Mouse (Mus musculus) cerebellum, postnatal 4 days (tissue): ENCODE results near the gene Cpa5.

Experiments
- DNase-seq, 2 experiments: peaks; one replicate each; pipeline ENCODE4 v3.0.0; 2022; ENCODE audit warnings: low spot score in 2 of 2, mixed read lengths in 1 of 2

The Cpa5 gene

DNA sequence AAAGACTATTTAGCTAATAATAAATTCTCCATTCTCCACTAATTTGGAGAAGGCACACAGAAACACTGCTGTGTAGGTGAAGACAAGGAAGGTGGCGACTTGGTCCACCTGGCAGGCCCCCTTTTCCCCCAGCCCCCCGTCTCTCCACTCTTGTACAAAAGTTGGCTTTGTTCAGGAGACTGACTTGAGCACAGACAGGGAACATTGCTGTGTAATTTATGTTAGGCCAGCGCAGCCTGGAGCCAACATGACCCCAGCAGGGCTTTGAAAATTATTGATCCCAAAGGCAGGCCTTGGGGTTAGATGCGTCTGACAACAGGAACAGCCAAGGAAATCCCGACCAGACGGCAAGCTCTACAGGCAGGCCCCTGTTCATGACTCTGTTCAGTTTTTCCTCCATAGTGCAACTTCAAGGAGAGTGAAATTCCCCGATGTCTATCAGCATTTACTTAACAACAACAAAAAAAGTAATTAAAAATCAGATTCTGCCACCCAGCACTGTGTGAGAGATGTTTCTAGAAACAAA is 6.4 kb upstream of the Cpa5 start:
- DNase-seq = no peak

DNA sequence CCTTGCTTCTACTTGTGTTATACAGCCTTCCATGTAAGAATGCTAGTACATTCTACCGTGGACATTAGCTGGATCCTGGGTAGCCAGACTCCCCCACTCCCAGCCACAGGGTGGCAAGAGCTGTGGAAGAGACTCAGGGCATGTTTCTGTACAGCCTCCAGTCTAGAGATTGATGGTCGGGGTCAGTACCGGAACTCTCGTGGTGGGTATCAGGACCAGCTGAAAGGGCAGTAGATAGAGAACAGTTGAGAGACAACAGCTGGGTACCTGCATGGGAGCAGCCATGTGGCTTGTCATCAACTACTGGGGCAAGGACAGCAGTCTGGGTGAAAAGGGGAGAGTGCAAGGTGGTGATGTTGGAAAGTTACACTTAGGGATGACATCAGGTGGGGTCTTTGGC is 5.7 kb upstream of the Cpa5 start:
- no peak for DNase-seq

DNA sequence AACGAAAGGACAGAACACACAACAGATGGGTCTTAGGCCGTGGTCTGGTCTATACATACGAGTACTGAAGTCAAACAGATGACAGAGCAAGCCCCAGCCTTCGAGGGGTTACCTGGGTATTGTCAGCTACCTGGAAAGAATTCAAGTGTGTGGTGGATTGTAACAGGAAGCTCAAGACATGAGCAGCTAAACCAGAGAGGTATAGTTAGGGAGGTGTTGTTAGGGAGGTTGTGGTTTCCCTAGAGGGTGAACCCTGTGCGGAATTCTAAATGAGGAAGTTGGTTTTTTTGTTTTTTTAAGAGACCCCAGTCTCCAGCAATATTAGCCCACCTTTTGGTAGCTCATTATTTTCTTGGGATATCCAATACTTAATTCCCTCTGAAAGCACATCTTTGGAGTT is 5.1 kb upstream of the Cpa5 start:
- no peak for DNase-seq

DNA sequence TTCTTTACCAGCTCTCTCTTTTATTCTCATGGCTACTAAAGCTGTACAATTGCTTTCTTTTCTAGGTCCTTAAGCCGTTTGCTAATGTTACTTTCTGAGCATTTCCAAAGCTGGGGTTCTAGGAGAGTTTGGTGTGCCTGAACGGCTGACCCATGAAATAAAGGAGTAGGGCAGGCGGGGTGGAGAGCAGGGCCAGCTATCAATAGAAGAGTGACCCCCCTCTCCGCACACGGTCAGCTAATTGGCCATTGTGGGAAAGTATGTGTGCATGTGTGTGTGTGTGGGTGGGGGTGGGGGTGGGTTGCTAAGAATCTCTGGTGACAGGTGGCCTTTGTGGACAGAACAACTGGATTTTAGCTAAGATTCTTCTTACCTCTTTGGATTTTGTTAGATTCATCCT is 402 bp downstream of the Cpa5 start:
- peak in 1 of 2 experiments; percentile 3 for DNase-seq

DNA sequence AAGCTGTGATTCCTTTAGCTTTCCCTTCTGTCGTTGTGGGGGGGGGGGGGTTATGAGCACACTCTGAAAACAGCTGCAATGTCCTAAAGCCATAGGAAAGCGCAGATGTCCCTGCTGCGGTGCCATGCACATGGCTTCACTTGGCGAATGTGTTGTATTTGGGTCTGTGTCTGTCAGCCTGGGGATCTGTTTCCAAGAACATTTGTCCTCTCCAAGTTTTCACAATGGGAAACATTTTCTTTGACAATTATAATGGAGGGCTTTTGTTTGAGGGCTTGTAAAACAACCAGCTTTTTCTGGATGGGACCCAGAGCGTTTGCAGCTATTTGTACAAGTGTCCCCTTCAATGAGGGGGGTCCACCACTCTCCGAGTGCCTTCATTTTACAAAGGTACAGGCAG is 3.4 kb downstream of the Cpa5 start:
- DNase-seq = peak in 1 of 2 experiments; percentile 3

DNA sequence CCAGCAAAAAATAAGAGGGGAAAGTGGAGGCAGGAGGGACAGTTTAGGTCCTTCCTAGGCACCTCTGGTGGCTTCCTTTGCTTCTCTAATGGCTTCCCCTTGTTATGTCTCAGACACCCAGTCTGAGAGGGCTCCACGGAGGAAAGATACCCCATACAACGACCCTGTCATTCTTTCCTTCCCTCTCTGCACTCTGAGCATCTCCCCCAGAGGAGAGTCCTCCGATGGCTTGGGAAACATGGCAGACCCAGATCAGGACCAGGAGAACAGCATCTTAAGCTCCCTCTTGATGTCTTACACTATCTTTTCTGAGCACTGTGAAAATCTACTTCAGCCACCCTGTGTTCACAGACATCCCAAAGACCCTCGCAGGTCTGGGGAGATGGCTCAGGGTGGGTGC is 4.9 kb downstream of the Cpa5 start:
- DNase-seq = peak in 1 of 2 experiments; percentile 8

DNA sequence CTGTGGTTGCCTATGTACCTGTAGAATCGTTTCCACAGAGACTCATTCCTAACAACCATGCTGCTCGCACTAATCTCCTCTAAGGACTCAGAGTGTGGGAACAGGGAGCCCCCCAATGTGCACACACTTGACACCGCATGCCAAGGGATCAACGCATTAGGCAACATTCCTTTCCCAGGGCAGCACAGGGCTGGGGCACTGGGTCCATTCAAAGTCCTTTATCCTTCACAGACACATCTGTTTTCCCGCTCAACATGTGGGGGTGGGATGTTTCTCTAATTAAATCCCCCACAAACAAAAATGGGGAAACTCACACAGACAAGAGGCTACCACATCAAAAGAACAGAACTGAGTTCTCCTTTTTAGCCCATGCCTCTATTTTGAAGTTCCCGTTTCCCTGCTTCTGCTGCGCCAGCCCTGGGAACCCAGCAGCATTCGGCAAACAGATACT is 5.7 kb downstream of the Cpa5 start:
- peak in 1 of 2 experiments; percentile 13 for DNase-seq

DNA sequence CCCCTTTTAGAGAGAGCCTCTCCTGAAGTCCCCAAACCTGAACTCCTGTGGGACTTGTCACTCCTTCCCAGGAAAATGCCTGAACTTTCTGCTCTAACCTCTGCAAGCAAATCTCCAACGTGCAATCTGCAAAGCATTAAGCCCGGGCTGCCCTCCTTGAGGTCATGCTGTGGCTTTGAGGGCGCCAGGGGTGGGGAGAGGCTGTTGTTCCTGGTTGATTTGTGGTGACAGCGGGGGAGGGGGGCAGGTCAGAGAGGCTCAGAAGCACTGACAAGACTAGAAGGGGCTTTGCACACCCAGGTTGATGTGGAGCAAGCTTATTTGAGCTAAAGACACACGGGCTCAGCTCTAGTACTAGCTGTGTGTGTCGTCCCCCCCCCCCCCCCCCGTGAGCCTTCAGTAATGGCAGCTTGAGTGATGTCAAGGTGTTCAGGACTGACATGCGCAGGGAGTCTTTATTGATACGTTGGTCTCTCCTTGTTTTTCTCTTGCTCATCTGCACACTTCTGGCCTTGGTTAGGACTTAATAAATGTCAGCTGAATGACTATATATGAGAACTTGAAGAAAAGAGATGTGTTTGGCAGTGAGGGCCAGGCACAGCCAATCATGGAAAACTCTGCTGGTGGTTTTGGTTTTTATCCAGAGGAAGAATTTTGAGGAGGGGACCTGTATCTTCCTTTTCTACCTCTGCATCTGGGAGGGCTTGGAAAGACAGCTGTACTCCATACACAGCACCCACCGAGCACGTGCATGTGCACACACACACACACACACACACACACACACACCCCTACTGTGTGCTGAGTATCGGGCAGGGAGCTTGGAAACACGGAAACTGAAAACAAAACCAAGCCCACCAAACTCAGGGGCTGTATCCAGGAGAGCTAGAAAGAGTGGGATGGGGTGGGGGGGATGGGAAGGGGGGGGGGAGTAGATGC is 6.5 kb downstream of the Cpa5 start:
- DNase-seq = no peak

DNA sequence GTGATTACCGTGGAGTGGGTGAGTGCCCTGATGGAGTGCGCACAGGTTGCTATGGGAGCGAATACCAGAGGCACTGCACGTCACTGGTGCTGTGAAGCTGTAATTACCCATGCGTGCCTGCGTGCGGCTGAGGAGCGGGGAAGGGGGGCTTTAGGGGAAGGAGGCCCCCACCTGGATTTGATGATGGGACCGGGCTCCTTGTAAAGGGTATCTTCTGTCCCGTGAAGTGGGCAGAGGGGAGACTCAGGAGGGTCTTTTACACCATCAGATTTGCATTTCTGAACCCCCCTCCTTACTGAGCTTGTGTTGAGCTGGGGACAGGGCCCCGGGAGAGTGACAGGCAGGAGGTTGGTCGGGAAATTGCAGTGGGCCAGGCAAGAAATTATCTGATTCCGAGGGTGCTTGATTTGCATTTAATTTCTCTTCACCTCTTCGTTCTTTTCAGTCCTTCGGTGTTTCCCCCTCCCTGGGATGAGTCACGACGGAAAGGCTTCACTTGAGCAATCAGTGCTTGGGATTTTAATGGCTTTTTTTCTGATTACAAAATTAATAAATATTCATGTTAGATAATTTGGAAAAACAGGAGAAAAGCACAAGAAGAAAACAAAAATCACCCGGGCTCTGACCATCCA is 7.3 kb downstream of the Cpa5 start:
- DNase-seq = peak in 1 of 2 experiments; percentile 31

DNA sequence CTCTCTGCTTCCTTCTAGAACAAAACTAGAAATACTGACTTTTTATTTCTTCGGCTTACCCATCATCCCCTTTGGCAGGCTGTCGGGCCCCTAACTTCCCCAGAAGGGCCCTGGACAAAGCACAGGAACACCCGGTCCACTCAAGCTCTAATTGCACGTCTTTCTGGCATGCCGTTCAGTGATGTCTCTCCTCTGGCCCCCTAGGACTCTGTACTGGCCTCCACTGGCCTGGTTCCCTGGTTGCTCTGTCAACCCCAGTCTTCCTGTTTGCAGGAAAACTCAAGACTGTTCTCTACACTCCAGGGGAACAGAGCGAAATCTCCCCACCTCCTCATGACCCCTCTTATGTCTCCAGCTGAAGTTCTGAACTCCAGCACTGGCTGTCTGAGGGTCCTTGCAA is 7.9 kb downstream of the Cpa5 start:
- no peak for DNase-seq

DNA sequence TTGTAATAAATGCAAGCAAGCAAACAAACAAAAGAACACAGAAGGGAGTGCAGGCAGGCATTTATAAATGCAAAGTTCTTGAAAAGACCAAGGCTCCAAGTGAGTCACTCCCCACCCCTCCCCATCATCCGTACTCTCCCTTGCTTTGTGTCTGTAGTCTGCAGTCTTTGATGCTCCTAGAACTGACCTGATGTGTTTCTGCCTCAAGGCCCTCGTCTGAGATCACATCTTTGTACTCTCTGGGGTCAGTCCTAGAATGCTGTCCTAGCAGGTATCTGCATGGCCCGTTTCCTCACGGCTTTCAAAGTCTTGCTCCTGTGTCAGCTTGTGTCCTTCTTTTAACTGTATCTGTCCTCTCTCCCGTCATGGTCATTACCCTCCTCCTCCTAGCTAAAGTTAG is 8.8 kb downstream of the Cpa5 start:
- no peak for DNase-seq

DNA sequence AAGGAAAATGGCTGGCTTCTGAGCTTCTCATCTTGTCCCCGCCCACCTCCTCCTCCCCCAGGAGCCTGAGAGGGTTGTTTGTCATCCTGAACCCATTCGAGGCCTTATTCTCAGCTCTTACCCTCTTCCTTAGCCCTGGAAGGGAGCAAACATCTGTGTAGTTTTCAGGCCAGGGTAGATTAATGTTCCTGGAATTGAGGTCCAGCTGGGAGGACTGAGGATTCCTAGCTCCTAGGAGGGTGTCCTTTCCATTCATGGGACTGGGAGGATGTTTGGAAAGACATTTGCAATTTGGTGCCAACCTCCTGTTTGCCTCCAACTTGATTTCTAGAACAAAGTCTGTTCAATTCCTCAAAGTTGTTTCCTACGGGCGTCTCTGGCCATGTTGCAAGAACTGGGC is 9.8 kb downstream of the Cpa5 start:
- DNase-seq = no peak

DNA sequence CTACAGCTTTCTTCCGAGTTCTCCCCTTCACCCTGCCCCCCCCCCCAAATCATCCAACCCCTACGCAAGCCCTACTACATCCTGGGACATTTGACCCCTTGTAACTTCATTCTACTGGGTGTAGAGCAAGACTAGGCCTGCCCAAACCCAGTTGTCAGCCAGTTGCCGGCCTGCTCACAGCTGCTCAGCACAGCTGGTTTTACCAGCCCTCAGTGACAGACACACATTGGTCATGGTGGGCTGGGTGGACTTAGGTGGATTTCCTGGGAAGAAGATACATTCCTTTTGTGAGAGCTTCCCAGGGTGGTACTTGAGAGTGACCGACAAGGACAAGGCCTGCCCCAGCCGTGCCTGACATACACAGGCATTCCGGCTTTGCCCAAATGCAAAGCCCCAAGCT is 10.2 kb downstream of the Cpa5 start:
- no peak for DNase-seq

DNA sequence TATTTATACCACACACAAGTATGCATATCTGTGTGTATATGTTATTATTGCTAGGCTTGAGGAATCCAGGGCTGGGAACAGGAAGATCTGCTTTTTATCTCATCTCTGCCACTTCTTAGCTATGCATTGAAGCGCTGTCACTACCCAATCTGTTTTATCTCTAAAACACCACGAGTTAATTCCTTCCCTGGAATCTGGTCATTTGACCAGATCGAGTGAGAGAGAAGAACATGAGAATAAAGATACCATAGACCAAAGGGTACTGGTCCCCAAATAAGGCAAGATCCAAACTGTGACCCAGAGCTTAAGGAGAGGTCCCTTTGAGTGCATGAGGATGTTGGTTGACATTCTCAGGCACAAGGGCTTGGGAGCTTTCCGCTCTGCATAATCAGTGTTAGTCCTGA is 11.2 kb downstream of the Cpa5 start:
- no peak for DNase-seq

DNA sequence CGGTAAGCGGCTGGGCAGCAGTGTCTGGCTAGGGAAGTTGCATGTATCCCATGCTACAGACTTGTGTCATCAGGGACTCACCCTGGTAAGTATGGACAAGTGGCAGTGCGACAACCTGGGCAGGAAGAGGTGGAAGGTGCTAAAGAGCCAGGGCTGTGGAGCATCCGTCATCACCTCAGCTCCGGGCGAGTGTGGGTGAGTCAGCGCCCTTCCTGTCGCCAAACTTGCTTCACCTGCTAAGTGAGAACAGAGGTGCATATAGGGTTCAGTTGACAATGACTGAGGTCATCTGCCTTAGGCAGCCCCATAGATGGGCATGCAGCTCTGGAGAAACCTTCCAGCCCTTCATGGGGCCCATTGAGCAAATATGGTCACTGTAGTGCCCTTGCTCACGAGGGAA is 14.0 kb downstream of the Cpa5 start:
- DNase-seq = no peak

DNA sequence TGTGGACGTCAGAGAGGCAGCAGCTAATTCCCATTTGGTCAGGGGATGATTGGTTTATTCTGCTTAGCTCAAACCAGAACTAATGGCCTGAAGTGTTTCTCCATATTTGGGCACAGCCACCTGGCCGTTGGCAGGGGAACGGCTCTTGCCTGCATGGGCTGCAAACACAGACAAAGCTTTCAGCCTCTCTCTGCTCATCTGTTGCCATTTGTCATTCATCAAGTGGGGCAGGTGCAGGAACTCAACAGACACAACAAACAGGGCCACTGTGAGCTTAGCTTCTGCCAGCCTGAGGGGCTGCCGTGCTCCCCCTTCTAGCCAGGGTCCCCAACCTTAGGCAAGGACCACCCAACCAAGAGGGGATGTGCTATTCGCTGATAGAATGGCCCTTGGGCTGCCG is 17.3 kb downstream of the Cpa5 start:
- peak in 1 of 2 experiments; percentile 22 for DNase-seq

DNA sequence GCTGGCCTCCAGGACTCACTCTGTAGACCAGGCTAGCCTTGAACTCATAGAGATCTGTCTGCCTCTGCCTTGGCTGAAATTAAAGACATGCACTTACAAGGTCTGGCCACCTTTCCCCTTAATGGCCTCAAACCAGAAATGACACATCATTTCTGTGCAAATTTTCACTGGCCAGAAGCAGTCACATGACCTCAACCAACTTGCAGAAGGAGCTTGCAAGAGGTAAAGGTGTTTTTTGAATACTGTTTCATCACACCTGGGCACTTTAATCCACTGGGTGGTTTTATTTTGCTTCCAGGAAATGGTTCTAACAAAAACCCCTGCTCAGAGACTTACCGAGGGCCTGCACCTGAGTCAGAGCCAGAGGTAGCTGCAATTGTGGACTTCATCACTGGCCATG is 19.2 kb downstream of the Cpa5 start:
- DNase-seq = no peak

DNA sequence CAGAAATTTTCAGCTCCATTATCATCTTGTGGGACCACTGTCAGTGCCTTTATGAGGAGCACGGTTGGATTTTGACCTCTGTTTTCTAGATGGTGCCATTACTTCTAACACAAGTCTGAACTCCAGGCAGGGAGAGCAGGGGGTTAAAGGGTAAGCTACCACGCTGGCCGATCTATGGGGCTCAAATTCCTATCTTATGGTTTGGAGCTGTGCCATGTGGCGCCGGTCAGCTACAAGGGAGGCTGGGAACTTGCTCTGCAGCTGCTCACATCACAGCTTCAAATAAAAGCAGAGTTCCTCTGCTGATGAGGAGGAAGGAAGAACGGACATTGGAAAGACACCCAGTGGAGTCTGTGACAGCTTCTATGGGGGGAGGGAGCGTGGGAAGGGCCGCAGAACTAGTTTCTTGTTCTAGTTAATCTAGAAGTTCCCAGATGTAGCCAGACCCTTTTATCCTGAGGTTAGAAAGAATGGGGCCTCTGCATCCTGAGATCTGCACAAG is 24.6 kb downstream of the Cpa5 start:
- DNase-seq = no peak

DNA sequence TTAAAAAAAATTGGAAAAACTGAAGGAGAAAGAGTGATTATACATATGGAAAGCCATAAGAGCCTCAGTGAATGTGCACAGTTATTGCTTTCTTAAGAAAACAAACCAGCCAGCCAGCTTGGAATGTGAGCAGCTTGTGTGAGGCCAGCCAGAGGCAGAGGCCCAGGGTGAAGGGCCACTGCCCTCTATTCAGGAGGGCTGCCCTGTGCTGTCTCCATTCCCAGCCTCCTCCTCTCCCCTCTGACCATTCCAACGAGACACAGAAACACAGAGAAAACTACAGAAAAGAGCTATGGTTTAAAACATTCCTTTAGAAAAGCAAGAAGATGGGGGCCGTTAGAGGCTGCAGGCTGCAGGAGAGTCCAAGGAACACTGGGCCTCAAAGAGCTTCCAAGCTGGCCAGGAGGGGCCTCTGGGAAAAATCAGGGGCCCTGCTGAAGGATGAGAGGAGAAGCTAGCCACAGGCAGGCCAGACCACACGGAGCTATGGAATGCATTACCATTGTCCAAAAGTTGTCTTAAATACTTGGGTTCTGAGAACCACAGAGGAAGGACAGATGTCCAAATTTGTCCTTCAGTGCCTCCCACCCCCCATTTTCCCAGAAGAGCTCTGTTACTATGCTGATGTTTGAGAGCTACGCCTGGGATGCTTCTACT is 25.5 kb downstream of the Cpa5 start:
- DNase-seq = no peak

DNA sequence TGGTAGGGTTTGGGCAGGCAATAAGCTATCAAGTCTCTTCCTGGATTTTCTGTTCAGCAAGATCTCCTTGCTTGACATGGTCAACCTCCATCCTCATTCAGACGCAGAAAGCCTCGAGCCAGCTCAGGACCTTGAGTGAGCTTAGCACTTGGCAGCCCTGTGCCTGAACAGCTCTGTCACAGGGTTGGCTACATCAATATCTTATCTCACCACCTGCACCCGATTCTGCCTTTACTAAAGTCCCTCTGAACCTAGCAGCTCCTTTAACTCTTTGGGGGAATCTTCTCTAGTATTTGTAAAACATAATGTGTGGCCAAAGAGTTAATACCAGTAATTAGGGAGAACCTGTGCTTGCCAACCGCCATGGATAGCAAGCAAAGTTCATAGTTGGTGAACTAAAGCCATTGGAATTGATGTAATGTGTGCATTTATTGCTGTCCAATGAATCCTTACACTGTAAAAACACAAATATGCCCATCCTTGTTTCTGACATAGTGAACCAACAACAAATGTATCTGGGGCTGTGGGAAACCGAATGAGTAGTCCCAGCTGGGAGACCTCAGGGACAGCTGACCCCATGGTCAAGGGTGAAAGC is 28.0 kb downstream of the Cpa5 start, which contains the start of gene Cpa1:
Gene Cpa1, plus strand, starts transcription at position 545 of the 595 bp plus-strand sequence.
- no peak for DNase-seq

DNA sequence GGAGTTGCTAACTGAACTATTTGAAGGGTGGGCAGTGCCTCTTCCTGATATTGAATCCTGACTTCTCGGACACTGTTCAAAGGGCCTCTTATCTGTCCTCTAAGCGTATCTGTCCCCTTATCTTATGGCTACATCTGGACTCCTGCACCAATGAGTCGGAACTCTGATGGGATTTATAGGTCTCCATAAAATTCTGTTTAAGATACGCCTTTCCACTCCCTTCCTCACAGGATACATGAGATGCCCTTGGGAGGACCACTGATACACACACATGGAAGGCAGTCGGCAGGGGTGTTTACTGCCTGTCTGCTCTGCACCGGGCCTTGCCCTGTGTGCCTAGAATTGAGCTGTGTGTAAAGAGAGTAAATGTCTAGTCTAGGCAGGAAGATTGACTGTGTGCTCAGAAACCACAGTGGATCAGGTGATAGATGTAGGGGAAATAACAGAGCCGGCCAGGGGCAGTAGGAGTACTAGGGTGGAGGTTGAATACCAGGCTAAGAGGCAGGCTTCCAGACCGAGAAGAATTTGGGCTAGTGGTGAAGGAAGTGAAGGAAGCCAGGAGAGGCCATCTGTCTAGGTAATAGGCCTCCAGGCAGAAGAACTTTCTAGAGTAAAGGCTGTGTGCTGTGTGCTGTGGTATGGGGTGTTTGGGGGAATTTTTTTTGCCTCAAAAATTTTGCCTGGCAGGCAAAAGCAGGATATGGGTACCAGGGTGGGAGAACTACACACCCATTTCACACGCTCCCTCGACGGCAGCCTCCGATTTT is 33.1 kb downstream of the Cpa5 start:
- no peak for DNase-seq
